Comparison of ENCODE assay signal across 10 mouse cellular contexts in the genomic region with DNA sequence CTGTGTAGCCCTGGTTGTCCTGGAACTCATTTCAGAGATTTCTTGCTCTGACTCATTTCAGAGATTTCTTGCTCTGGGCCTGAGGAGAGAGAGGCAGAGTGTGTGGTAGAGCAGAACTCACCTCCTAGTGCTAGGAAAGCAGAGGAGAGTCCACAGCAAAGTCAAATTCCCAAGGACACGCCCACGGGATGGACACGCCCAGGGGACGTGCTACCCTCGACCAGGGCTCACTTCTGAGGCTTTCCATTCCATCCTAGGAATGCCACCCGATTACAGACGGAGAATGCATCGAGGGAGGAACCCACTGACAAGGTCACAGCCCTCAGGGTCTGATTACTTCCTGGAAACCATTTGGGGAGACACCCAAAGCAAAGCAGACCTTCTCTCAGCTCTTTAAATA. TPM values are rescaled to one million over a fixed set of nuclear protein-coding genes. Genes with fewer than 3 reads are reported as not detected.
DNase-seq lines count a peak whose midpoint lies in the region; ATAC-seq and TF ChIP-seq lines count a peak whose summit lies in the region.
"Had no signal": no experiment of that assay in that cellular context is flagged by ENCODE, and none has a peak within 500 bp of the region (broad histone marks: within the 10 kb centered on the region; RNA-seq: fewer than 3 reads in every experiment).

No protein-coding gene starts in this region.

- no peak for TF ChIP-seq CTCF in heart, adult 2 months (IDR thresholded peaks at IDR 0.05)
- no peak for TF ChIP-seq CTCF in kidney, postnatal 0 days (IDR thresholded peaks at IDR 0.05; ENCODE audit: low read depth)

- peak; percentile 43; the same call in 1 of the 2 replicates for TF ChIP-seq EP300 in heart, adult 2 months (IDR thresholded peaks at IDR 0.05; ENCODE audit: insufficient read depth, low read depth, low read length)

- WGBS in heart, adult 2 months: 16% methylated on average over 8 of the region's 8 CpGs
- 7% methylated on average over 8 of the region's 8 CpGs for WGBS in kidney, postnatal 0 days
- 29% methylated on average over 8 of the region's 8 CpGs for WGBS in midbrain, embryonic 11.5 days

- H3K4me3 ChIP-seq in heart, adult 2 months: no peak overlapping the region
- no peak overlapping the region for H3K4me3 ChIP-seq in kidney, postnatal 0 days (replicated peaks; ENCODE audit: low read depth, low read length)
- no peak overlapping the region for H3K4me3 ChIP-seq in midbrain, embryonic 11.5 days (ENCODE audit: low read depth, low read length)
- H3K4me3 ChIP-seq: erythroblast, embryonic 14.5 days; midbrain, embryonic 10.5 days had no signal

- peaks cover 2% of the 10 kb centered on the region; the same call in 1 of the 2 replicates for H3K36me3 ChIP-seq in heart, adult 2 months (ENCODE audit: control insufficient read depth, insufficient read depth, low read length)
- H3K36me3 ChIP-seq in kidney, postnatal 0 days (ENCODE audit: insufficient read depth, low read length): no peaks in the 10 kb centered on the region
- H3K36me3 ChIP-seq in midbrain, embryonic 11.5 days (ENCODE audit: control insufficient read depth, insufficient read depth, low read length): no peaks in the 10 kb centered on the region
- H3K36me3 ChIP-seq: midbrain, embryonic 10.5 days had no signal

- H3K27me3 ChIP-seq in heart, adult 2 months (ENCODE audit: control insufficient read depth, insufficient read depth, low read length): no peaks in the 10 kb centered on the region
- H3K27me3 ChIP-seq in kidney, postnatal 0 days (ENCODE audit: insufficient read depth, low read length): no peaks in the 10 kb centered on the region
- no peaks in the 10 kb centered on the region for H3K27me3 ChIP-seq in midbrain, embryonic 11.5 days (ENCODE audit: control insufficient read depth, insufficient read depth, low read length)

- no peak overlapping the region for H3K4me2 ChIP-seq in kidney, postnatal 0 days (ENCODE audit: low read length)
- H3K4me2 ChIP-seq in midbrain, embryonic 11.5 days: no peak overlapping the region

- peak; percentile 57 for DNase-seq in 3134 (ENCODE audit: extremely low read depth, insufficient read length, low spot score)
- DNase-seq in R1 (ENCODE audit: low read depth, low spot score): peak; percentile 90
- peak; percentile 65 to 68 for DNase-seq in heart, adult 2 months
- DNase-seq in kidney, postnatal 0 days (ENCODE audit: low spot score): peak; percentile 80
- no peak for DNase-seq in midbrain, embryonic 11.5 days (ENCODE audit: low spot score, missing footprints)
- no peak for DNase-seq in T-cell, adult 2 months (ENCODE audit: low spot score)
- DNase-seq in cerebellum, postnatal 10 days: no peak
- no peak for DNase-seq in left cerebral cortex, adult 11 months (ENCODE audit: low spot score)

- H3K9ac ChIP-seq in heart, adult 2 months (ENCODE audit: low read depth, low read length): no peak overlapping the region
- no peak overlapping the region for H3K9ac ChIP-seq in kidney, postnatal 0 days (ENCODE audit: low read depth, low read length)
- H3K9ac ChIP-seq in midbrain, embryonic 11.5 days (ENCODE audit: low read length): no peak overlapping the region

- peak; percentile 63 for ATAC-seq in kidney, postnatal 0 days (replicated peaks; ENCODE audit: low FRiP score, low read depth)
- ATAC-seq in midbrain, embryonic 11.5 days (ENCODE audit: low FRiP score): no peak

- peaks cover 19% of the 10 kb centered on the region for H3K4me1 ChIP-seq in heart, adult 2 months (ENCODE audit: control insufficient read depth, insufficient read depth, low read length)
- peaks cover 4% of the 10 kb centered on the region; the same call in 1 of the 2 replicates for H3K4me1 ChIP-seq in kidney, postnatal 0 days (replicated peaks; ENCODE audit: insufficient read depth, low read length)
- no peaks in the 10 kb centered on the region for H3K4me1 ChIP-seq in midbrain, embryonic 11.5 days (ENCODE audit: control insufficient read depth, insufficient read depth, low read length)
- H3K4me1 ChIP-seq: midbrain, embryonic 10.5 days had no signal

- intact Hi-C loops in heart, adult 2 months (cut with DNase I): loop anchor here (2.0 to 5.0 kb wide), 4 partner anchors 19 to 121 kb away; partner anchors contain the start of gene Epas1

- TF ChIP-seq POLR2A in heart, adult 2 months (IDR thresholded peaks at IDR 0.05; ENCODE audit: insufficient read depth, low read depth, low read length): peak; percentile 58

- H3K9me3 ChIP-seq in kidney, postnatal 0 days (replicated peaks; ENCODE audit: low read length): no peaks in the 10 kb centered on the region
- H3K9me3 ChIP-seq in midbrain, embryonic 11.5 days (ENCODE audit: control insufficient read depth, low read length): no peaks in the 10 kb centered on the region
- H3K9me3 ChIP-seq: midbrain, embryonic 10.5 days had no signal

- H3K27ac ChIP-seq in heart, adult 2 months: peak overlapping the region; percentile 1; the same call in 1 of the 2 replicates
- no peak overlapping the region for H3K27ac ChIP-seq in kidney, postnatal 0 days
- no peak overlapping the region for H3K27ac ChIP-seq in midbrain, embryonic 11.5 days (ENCODE audit: low read depth, low read length)
- H3K27ac ChIP-seq: midbrain, embryonic 10.5 days had no signal

- H3K79me2 ChIP-seq in heart, adult 2 months (replicated peaks; ENCODE audit: control insufficient read depth, insufficient read depth, low read length): no peaks in the 10 kb centered on the region

RNA-seq across cellular contexts. Expression of gene Epas1, which starts 39.9 kb away (rescaled TPM):
- 100 to 1,000 TPM; 244 to 277 TPM for total RNA-seq in heart, adult 2 months (2021)
- polyA plus RNA-seq in heart, adult 2 months (2012; rRNA removed): 115 and 119 TPM in 2 replicates
- 12.8 and 14.3 TPM in 2 replicates for polyA plus RNA-seq in kidney, postnatal 0 days (2015; fragmentation: Nextera tagmentation; extraction: Ambion mirVana)
- polyA plus RNA-seq in midbrain, embryonic 11.5 days (2014; fragmentation: Nextera tagmentation; extraction: Ambion mirVana): 7.3 and 8.6 TPM in 2 replicates

Comparison
In these comparisons a context has a peak if more than half of its experiments do, and no peak if none do; other contexts are left out.
1. DNase-seq: peak in 3134 (single experiment), R1 (single experiment), heart, adult 2 months (2 of 2) and kidney, postnatal 0 days (single experiment); none in midbrain, embryonic 11.5 days (single experiment), T-cell, adult 2 months (single experiment), cerebellum, postnatal 10 days (0 of 2) and left cerebral cortex, adult 11 months (single experiment).